Mouse (Mus musculus): ENCODE measurements around the gene Mtx3. TPM values are rescaled to one million over a fixed set of nuclear protein-coding genes. Genes with fewer than 3 reads are reported as not detected.

Mtx3 gene
- polyA plus RNA-seq, 1 experiment, result 19.4 TPM

DNA sequence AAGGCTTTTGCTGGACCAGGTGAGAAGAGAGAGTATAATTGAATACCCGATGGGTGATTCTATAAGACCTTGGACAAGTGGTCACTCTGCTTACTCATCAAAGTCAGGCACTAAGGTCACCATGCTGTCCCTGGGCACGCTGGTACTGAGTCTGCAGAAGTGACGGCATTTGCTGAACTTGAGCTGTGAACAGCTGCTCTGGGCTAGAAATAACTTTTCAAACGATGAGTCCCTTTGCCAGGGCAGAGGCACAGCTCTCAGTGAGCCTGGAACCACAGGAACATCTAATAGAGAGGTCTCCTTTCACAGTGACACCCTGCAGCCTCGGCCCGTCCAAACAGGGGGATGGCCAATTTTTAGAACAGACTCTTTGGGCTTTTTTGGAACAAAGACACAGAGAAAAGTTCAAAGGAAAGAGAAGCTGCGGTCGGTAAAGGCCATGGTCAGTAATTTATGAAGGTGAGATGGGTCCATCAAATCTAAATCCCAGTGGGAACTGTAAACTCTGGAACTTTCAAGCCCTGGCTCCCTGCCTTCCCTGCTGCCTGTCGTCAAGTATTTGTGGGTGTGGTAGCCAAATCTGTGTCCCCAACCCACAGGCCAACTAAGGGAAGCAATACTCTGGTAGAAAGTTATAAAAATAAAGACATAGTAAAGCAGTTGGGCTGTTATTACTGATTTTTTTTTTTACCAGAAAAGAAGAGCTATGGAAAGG is 37.9 kb downstream of the Mtx3 start:
- TF ChIP-seq POLR2A (IDR thresholded peaks at IDR 0.05; ENCODE audit: low read depth, low read length), result no peak
- TF ChIP-seq CTCF (IDR thresholded peaks at IDR 0.05; ENCODE audit: borderline replicate concordance, insufficient read depth, low read length), result no peak
- no peaks in the 10 kb centered on the region for H3K4me1 ChIP-seq (ENCODE audit: control insufficient read depth, insufficient read depth, low read length)
- no peak overlapping the region for H3K27ac ChIP-seq (ENCODE audit: insufficient read depth, low read length)
- no peak overlapping the region for H3K4me3 ChIP-seq (ENCODE audit: insufficient read depth, low read length)

GRCm38 (mm10) chr13:92882986-92883720 is 38.6 kb downstream of the Mtx3 start:
- Histone ChIP-seq H3K4me1 (ENCODE audit: control insufficient read depth, insufficient read depth, low read length) (no peaks in the 10 kb centered on the region), H3K27ac (ENCODE audit: insufficient read depth, low read length) (no peak overlapping the region), H3K4me3 (ENCODE audit: insufficient read depth, low read length) (no peak overlapping the region)
- no peak for TF ChIP-seq CTCF (IDR thresholded peaks at IDR 0.05; ENCODE audit: borderline replicate concordance, insufficient read depth, low read length)
- TF ChIP-seq POLR2A (IDR thresholded peaks at IDR 0.05; ENCODE audit: low read depth, low read length), result no peak

- TF ChIP-seq POLR2A (IDR thresholded peaks at IDR 0.05; ENCODE audit: low read depth, low read length) (no peak), CTCF (IDR thresholded peaks at IDR 0.05; ENCODE audit: borderline replicate concordance, insufficient read depth, low read length) (no peak)
- H3K27ac ChIP-seq (ENCODE audit: insufficient read depth, low read length), result no peak overlapping the region
- H3K4me3 ChIP-seq (ENCODE audit: insufficient read depth, low read length), result no peak overlapping the region
- H3K4me1 ChIP-seq (ENCODE audit: control insufficient read depth, insufficient read depth, low read length), result no peaks in the 10 kb centered on the region
These were observed 39.6 kb downstream of the Mtx3 start for GRCm38 (mm10) chr13:92884206-92884605.

DNA sequence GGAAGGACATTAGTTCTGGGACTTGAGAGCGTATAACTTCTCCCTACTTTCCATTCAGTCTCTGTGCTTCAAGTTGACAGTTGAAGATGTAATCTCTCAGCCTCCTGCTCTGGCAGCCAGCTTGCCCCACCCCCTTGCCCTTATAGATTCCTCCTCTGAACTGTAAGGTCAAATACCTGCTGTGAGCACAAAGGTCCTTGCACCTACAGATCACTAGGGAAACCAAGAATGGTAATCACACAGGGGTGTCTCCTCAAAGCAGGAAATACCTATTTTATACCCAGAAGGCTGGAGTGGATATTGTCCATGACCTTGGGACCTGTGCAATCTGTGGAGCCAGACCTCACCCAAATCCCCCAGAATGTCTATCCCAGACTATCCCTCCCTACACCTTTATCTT is 40.4 kb downstream of the Mtx3 start:
- H3K4me3 ChIP-seq (ENCODE audit: insufficient read depth, low read length), result no peak overlapping the region
- H3K4me1 ChIP-seq (ENCODE audit: control insufficient read depth, insufficient read depth, low read length), result no peaks in the 10 kb centered on the region
- no peak overlapping the region for H3K27ac ChIP-seq (ENCODE audit: insufficient read depth, low read length)
- no peak for TF ChIP-seq POLR2A (IDR thresholded peaks at IDR 0.05; ENCODE audit: low read depth, low read length)
- no peak for TF ChIP-seq CTCF (IDR thresholded peaks at IDR 0.05; ENCODE audit: borderline replicate concordance, insufficient read depth, low read length)

- TF ChIP-seq CTCF (IDR thresholded peaks at IDR 0.05; ENCODE audit: borderline replicate concordance, insufficient read depth, low read length) (no peak), POLR2A (IDR thresholded peaks at IDR 0.05; ENCODE audit: low read depth, low read length) (no peak)
- H3K4me3 ChIP-seq (ENCODE audit: insufficient read depth, low read length), result no peak overlapping the region
- no peaks in the 10 kb centered on the region for H3K4me1 ChIP-seq (ENCODE audit: control insufficient read depth, insufficient read depth, low read length)
- H3K27ac ChIP-seq (ENCODE audit: insufficient read depth, low read length), result no peak overlapping the region
These were observed 54.5 kb downstream of the Mtx3 start for GRCm38 (mm10) chr13:92899087-92899486.

- TF ChIP-seq CTCF (IDR thresholded peaks at IDR 0.05; ENCODE audit: borderline replicate concordance, insufficient read depth, low read length) (no peak), POLR2A (IDR thresholded peaks at IDR 0.05; ENCODE audit: low read depth, low read length) (no peak)
- Histone ChIP-seq H3K4me1 (ENCODE audit: control insufficient read depth, insufficient read depth, low read length) (no peaks in the 10 kb centered on the region), H3K27ac (ENCODE audit: insufficient read depth, low read length) (no peak overlapping the region), H3K4me3 (ENCODE audit: insufficient read depth, low read length) (no peak overlapping the region)
These were observed 58.7 kb downstream of the Mtx3 start for GRCm38 (mm10) chr13:92903291-92903690.

GRCm38 (mm10) chr13:92905944-92906343 is 61.4 kb downstream of the Mtx3 start:
- TF ChIP-seq POLR2A (IDR thresholded peaks at IDR 0.05; ENCODE audit: low read depth, low read length), result no peak
- no peak for TF ChIP-seq CTCF (IDR thresholded peaks at IDR 0.05; ENCODE audit: borderline replicate concordance, insufficient read depth, low read length)
- H3K4me3 ChIP-seq (ENCODE audit: insufficient read depth, low read length), result no peak overlapping the region
- no peak overlapping the region for H3K27ac ChIP-seq (ENCODE audit: insufficient read depth, low read length)
- H3K4me1 ChIP-seq (ENCODE audit: control insufficient read depth, insufficient read depth, low read length), result no peaks in the 10 kb centered on the region

DNA sequence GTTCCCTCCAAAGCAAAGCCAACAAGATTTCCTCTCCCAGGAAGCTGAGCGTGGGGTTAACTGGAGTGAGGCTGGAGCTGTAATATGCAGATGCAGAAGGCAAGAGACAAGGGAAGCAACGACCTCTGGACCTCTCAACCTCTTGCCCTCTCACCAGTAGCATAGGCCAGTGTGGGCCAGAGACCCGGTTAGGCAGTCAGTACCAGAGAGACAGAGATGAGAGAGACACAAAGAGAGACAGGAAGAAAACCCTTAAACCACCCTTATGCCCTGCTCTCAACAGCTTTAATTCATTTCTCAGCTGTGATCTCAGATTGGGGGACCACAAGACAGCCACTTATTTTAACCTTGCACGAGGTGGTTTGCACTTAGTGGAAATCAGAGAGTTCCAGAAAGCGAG is 62.8 kb downstream of the Mtx3 start:
- no peaks in the 10 kb centered on the region for H3K4me1 ChIP-seq (ENCODE audit: control insufficient read depth, insufficient read depth, low read length)
- H3K4me3 ChIP-seq (ENCODE audit: insufficient read depth, low read length), result no peak overlapping the region
- no peak overlapping the region for H3K27ac ChIP-seq (ENCODE audit: insufficient read depth, low read length)
- TF ChIP-seq POLR2A (IDR thresholded peaks at IDR 0.05; ENCODE audit: low read depth, low read length) (no peak), CTCF (IDR thresholded peaks at IDR 0.05; ENCODE audit: borderline replicate concordance, insufficient read depth, low read length) (no peak)

Other genes with a start within 250 kb of the Mtx3 start
- gene Serinc5, start 233.7 kb upstream of the Mtx3 start, polyA plus RNA-seq (2011; ENCODE audit: insufficient read length, low read depth, missing spikeins), result 13.3 and 17.5 TPM in 2 replicates
- 0.65 and 2.6 TPM in 2 replicates for gene Thbs4, start 49.9 kb upstream of the Mtx3 start, polyA plus RNA-seq (2011; ENCODE audit: insufficient read length, low read depth, missing spikeins)

All from embryonic fibroblast, embryonic 13.5 days (primary cell).